Mouse (Mus musculus): Measurements from ENCODE around the gene Tmod1.

- TF ChIP-seq POLR2A (IDR thresholded peaks at IDR 0.05; ENCODE audit: low read depth, low read length) (no peak), CTCF (IDR thresholded peaks at IDR 0.05; ENCODE audit: borderline replicate concordance, insufficient read depth, low read length) (no peak)
These were observed 53.8 kb downstream of the Tmod1 start for GRCm38 (mm10) chr4:46092429-46093076.

Data from embryonic fibroblast, embryonic 13.5 days (primary cell).